In the genomic region with DNA sequence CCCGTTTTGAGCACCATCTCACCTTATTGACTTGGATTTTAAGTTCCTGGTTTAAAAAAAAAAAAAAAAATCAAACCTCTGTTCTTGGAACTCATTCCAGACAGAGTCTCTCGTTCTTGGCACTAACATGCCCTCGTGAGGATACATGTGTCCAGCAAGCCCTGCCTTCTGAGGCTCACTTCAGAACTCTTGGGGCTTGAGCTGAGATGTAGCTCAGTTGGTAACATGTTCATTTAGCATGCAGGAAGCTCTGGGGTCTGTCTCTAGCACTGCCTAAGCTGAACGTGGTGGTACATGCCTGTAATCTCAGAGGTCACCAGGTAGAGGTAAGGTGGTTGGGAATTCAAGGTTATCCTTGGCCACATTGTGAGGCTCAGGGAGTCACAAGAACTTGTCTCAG, we compare ENCODE assay signal across 28 mouse cellular contexts. TPM values are rescaled to one million over a fixed set of nuclear protein-coding genes. Genes with fewer than 3 reads are reported as not detected.
DNase-seq lines count a peak whose midpoint lies in the region; ATAC-seq and TF ChIP-seq lines count a peak whose summit lies in the region.
"Had no signal": no experiment of that assay in that cellular context is flagged by ENCODE, and none has a peak within 500 bp of the region (broad histone marks: within the 10 kb centered on the region; RNA-seq: fewer than 3 reads in every experiment).

No protein-coding gene starts in this region.

- no peak overlapping the region for H3K4me3 ChIP-seq in heart, embryonic 13.5 days
- no peak overlapping the region for H3K4me3 ChIP-seq in lung, embryonic 14.5 days (ENCODE audit: low read depth, low read length)
- no peak overlapping the region for H3K4me3 ChIP-seq in lung, postnatal 0 days (ENCODE audit: low read depth, low read length)
- H3K4me3 ChIP-seq: embryonic facial prominence, embryonic 13.5 days; forebrain, embryonic 10.5 days; forebrain, embryonic 15.5 days; heart, adult 2 months; hindbrain, embryonic 12.5 days; intestine, embryonic 15.5 days; kidney, embryonic 15.5 days; limb, embryonic 10.5 days; limb, embryonic 15.5 days; liver, embryonic 15.5 days; lung, embryonic 15.5 days; neural tube, embryonic 15.5 days had no signal

- 14% methylated on average over 4 of the region's 4 CpGs for WGBS in heart, embryonic 13.5 days
- 12% methylated on average over 4 of the region's 4 CpGs for whole genome bisulfite sequencing in lung, embryonic 14.5 days
- 8% methylated on average over 4 of the region's 4 CpGs for WGBS in lung, postnatal 0 days

- H3K27me3 ChIP-seq in heart, embryonic 13.5 days (replicated peaks), result peaks cover 17% of the 10 kb centered on the region
- H3K27me3 ChIP-seq in lung, embryonic 14.5 days (ENCODE audit: insufficient read depth, low read length), result no peaks in the 10 kb centered on the region
- H3K27me3 ChIP-seq in lung, postnatal 0 days (replicated peaks; ENCODE audit: insufficient read depth, low read length), result no peaks in the 10 kb centered on the region
- H3K27me3 ChIP-seq: CH12.LX; forebrain, embryonic 15.5 days; intestine, embryonic 15.5 days; kidney, embryonic 15.5 days; limb, embryonic 15.5 days; liver, embryonic 15.5 days; lung, embryonic 15.5 days; neural tube, embryonic 15.5 days had no signal

- no peaks in the 10 kb centered on the region for H3K36me3 ChIP-seq in heart, embryonic 13.5 days
- H3K36me3 ChIP-seq in lung, embryonic 14.5 days (ENCODE audit: insufficient read depth), result no peaks in the 10 kb centered on the region
- H3K36me3 ChIP-seq in lung, postnatal 0 days (ENCODE audit: insufficient read depth, low read length), result no peaks in the 10 kb centered on the region
- H3K36me3 ChIP-seq: embryonic facial prominence, embryonic 13.5 days; forebrain, embryonic 10.5 days; forebrain, embryonic 15.5 days; hindbrain, embryonic 12.5 days; intestine, embryonic 15.5 days; kidney, embryonic 15.5 days; limb, embryonic 10.5 days; limb, embryonic 15.5 days; liver, embryonic 15.5 days; lung, embryonic 15.5 days; neural tube, embryonic 15.5 days had no signal

- no peaks in the 10 kb centered on the region for H3K9me3 ChIP-seq in heart, embryonic 13.5 days
- H3K9me3 ChIP-seq in lung, embryonic 14.5 days (ENCODE audit: low read depth, low read length), result no peaks in the 10 kb centered on the region
- no peaks in the 10 kb centered on the region for H3K9me3 ChIP-seq in lung, postnatal 0 days (ENCODE audit: low read length)
- H3K9me3 ChIP-seq: embryonic facial prominence, embryonic 13.5 days; forebrain, embryonic 10.5 days; forebrain, embryonic 15.5 days; hindbrain, embryonic 12.5 days; intestine, embryonic 15.5 days; kidney, embryonic 15.5 days; limb, embryonic 10.5 days; limb, embryonic 15.5 days; liver, embryonic 15.5 days; lung, embryonic 15.5 days; neural tube, embryonic 15.5 days had no signal

- H3K9ac ChIP-seq in heart, embryonic 13.5 days, result no peak overlapping the region
- H3K9ac ChIP-seq in lung, embryonic 14.5 days, result no peak overlapping the region
- H3K9ac ChIP-seq in lung, postnatal 0 days (replicated peaks; ENCODE audit: low read depth), result no peak overlapping the region
- H3K9ac ChIP-seq: embryonic facial prominence, embryonic 13.5 days; forebrain, embryonic 15.5 days; hindbrain, embryonic 12.5 days; intestine, embryonic 15.5 days; kidney, embryonic 15.5 days; limb, embryonic 15.5 days; liver, embryonic 15.5 days; lung, embryonic 15.5 days; neural tube, embryonic 15.5 days had no signal

- TF ChIP-seq CTCF in lung, embryonic 14.5 days (IDR thresholded peaks at IDR 0.05; ENCODE audit: low read depth), result no peak
- no peak for TF ChIP-seq CTCF in lung, postnatal 0 days (IDR thresholded peaks at IDR 0.05)

- no peak overlapping the region for H3K27ac ChIP-seq in heart, embryonic 13.5 days (replicated peaks)
- H3K27ac ChIP-seq in lung, embryonic 14.5 days (ENCODE audit: low read depth), result no peak overlapping the region
- H3K27ac ChIP-seq in lung, postnatal 0 days (ENCODE audit: low read length), result no peak overlapping the region
- H3K27ac ChIP-seq: embryonic facial prominence, embryonic 13.5 days; forebrain, embryonic 10.5 days; forebrain, embryonic 15.5 days; heart, adult 2 months; hindbrain, embryonic 12.5 days; hindbrain, postnatal 0 days; intestine, embryonic 15.5 days; kidney, embryonic 15.5 days; limb, embryonic 10.5 days; limb, embryonic 15.5 days; liver, embryonic 15.5 days; lung, embryonic 15.5 days; macrophage; neural tube, embryonic 15.5 days had no signal

- peaks cover 17% of the 10 kb centered on the region for H3K4me1 ChIP-seq in heart, embryonic 13.5 days
- H3K4me1 ChIP-seq in lung, embryonic 14.5 days (ENCODE audit: insufficient read depth), result peaks cover 9% of the 10 kb centered on the region
- H3K4me1 ChIP-seq in lung, postnatal 0 days (ENCODE audit: insufficient read depth, low read depth, low read length), result peaks cover 5% of the 10 kb centered on the region; the same call in 1 of the 2 replicates

- H3K4me2 ChIP-seq in heart, embryonic 13.5 days, result peak overlapping the region; percentile 50
- H3K4me2 ChIP-seq in lung, embryonic 14.5 days, result no peak overlapping the region
- no peak overlapping the region for H3K4me2 ChIP-seq in lung, postnatal 0 days (replicated peaks; ENCODE audit: low read depth, low read length)
- H3K4me2 ChIP-seq: embryonic facial prominence, embryonic 13.5 days; forebrain, embryonic 15.5 days; hindbrain, embryonic 12.5 days; intestine, embryonic 15.5 days; kidney, embryonic 15.5 days; limb, embryonic 15.5 days; liver, embryonic 15.5 days; neural tube, embryonic 15.5 days had no signal

- no peak for TF ChIP-seq EP300 in lung, postnatal 0 days (IDR thresholded peaks at IDR 0.05)

- no peak for ATAC-seq in heart, embryonic 13.5 days (ENCODE audit: extremely low read depth, insufficient number of reproducible peaks, low FRiP score, low TSS enrichment)
- ATAC-seq in lung, embryonic 14.5 days (ENCODE audit: insufficient read depth), result no peak
- ATAC-seq in lung, postnatal 0 days, result no peak
- ATAC-seq: activated CD4-positive, CD25-positive, alpha-beta regulatory T cell, adult 4 months; forebrain, embryonic 15.5 days; hindbrain, postnatal 0 days; intestine, embryonic 15.5 days had no signal

- peak; percentile 41 for DNase-seq in adrenal gland, postnatal 10 days
- no peak for DNase-seq in adrenal gland, adult 8-10 months
- DNase-seq in heart, postnatal 4 days, result no peak
- peak; percentile 24 for DNase-seq in kidney, adult 18-20 months
- no peak for DNase-seq in kidney, postnatal 10 days
- peak; percentile 21 for DNase-seq in lung, embryonic 14.5 days
- DNase-seq in lung, postnatal 0 days (ENCODE audit: low spot score), result no peak
- DNase-seq: gastrocnemius, postnatal 25 days; heart, adult 2 months; layer of hippocampus, adult 9-11 months; right cerebral cortex, postnatal 14 days had no signal

RNA-seq across cellular contexts. Expression of a gene that starts 31.5 kb away (rescaled TPM):
- 1 to 10 TPM; 6.2 to 6.5 TPM for total RNA-seq in adrenal gland, postnatal 10 days (2021)
- total RNA-seq in adrenal gland, adult 8-10 months (2022), result 10 to 100 TPM; 10.5 to 20.5 (median 15.0) TPM
- polyA plus RNA-seq in heart, embryonic 13.5 days (2015; fragmentation: Nextera tagmentation; extraction: Ambion mirVana), result 0.51 and 0.60 TPM in 2 replicates
- total RNA-seq in heart, postnatal 4 days (2021), result under 1 TPM; 0.21 to 0.29 TPM
- 0.70 and 1.1 TPM in 2 replicates for polyA plus RNA-seq in lung, embryonic 14.5 days (2014; fragmentation: Nextera tagmentation; extraction: Ambion mirVana)
- polyA plus RNA-seq in lung, postnatal 0 days (2015; fragmentation: Nextera tagmentation; extraction: Ambion mirVana), result 0.21 and 0.26 TPM in 2 replicates
- total RNA-seq: megakaryocyte-erythroid progenitor cell, adult 5-6 weeks had no signal

RNA-seq across cellular contexts. Expression of a gene that starts 38.7 kb away (rescaled TPM):
- total RNA-seq in adrenal gland, postnatal 10 days (2021), result 10 to 100 TPM in 1 of 2 experiments, 1 to 10 TPM in 1; 9.7 to 13.4 TPM
- total RNA-seq in adrenal gland, adult 8-10 months (2022), result 10 to 100 TPM in 2 of 4 experiments, 1 to 10 TPM in 2; 7.9 to 13.4 (median 10.7) TPM
- polyA plus RNA-seq in heart, embryonic 13.5 days (2015; fragmentation: Nextera tagmentation; extraction: Ambion mirVana), result 10.4 and 11.9 TPM in 2 replicates
- 1 to 10 TPM; 7.8 to 8.5 TPM for total RNA-seq in heart, postnatal 4 days (2021)
- 24.3 and 25.1 TPM in 2 replicates for polyA plus RNA-seq in lung, embryonic 14.5 days (2014; fragmentation: Nextera tagmentation; extraction: Ambion mirVana)
- polyA plus RNA-seq in lung, postnatal 0 days (2015; fragmentation: Nextera tagmentation; extraction: Ambion mirVana), result 12.6 and 13.1 TPM in 2 replicates

RNA-seq across cellular contexts. Expression of a gene that starts 54.8 kb away (rescaled TPM):
- total RNA-seq in adrenal gland, postnatal 10 days (2021), result 10 to 100 TPM; 44.4 to 70.7 TPM
- total RNA-seq in adrenal gland, adult 8-10 months (2022), result 10 to 100 TPM; 53.7 to 65.7 (median 59.4) TPM
- polyA plus RNA-seq in heart, embryonic 13.5 days (2015; fragmentation: Nextera tagmentation; extraction: Ambion mirVana), result 95.8 and 97.4 TPM in 2 replicates
- 10 to 100 TPM; 90.3 to 96.0 TPM for total RNA-seq in heart, postnatal 4 days (2021)
- 113 and 114 TPM in 2 replicates for polyA plus RNA-seq in lung, embryonic 14.5 days (2014; fragmentation: Nextera tagmentation; extraction: Ambion mirVana)
- 53.7 and 54.5 TPM in 2 replicates for polyA plus RNA-seq in lung, postnatal 0 days (2015; fragmentation: Nextera tagmentation; extraction: Ambion mirVana)

Comparison
In these comparisons a context has a peak if more than half of its experiments do, and no peak if none do; other contexts are left out.
1. DNase-seq: peak in adrenal gland, postnatal 10 days (single experiment), kidney, adult 18-20 months (single experiment) and lung, embryonic 14.5 days (single experiment); none in adrenal gland, adult 8-10 months (single experiment), heart, postnatal 4 days (single experiment), kidney, postnatal 10 days (single experiment) and lung, postnatal 0 days (single experiment).
2. RNA of a gene that starts 31.5 kb away (total RNA-seq): 10.5 to 20.5 TPM in adrenal gland, adult 8-10 months and 6.2 to 6.5 TPM in adrenal gland, postnatal 10 days; 0.21 to 0.29 TPM in heart, postnatal 4 days; every median in the first group is over 4 times any median in the second.